Comparison of ENCODE assay signal across 14 mouse cellular contexts in genomic region chr15:67780856-67781255, GRCm38 (mm10).
A peak's percentile ranks its signal among the peaks of the same experiment; 100 is the strongest.
DNase-seq lines count a peak whose midpoint lies in the region; ATAC-seq and TF ChIP-seq lines count a peak whose summit lies in the region.
"Had no signal": no experiment of that assay in that cellular context is flagged by ENCODE, and none has a peak within 500 bp of the region (broad histone marks: within the 10 kb centered on the region; RNA-seq: fewer than 3 reads in every experiment).

No protein-coding gene starts in this region.

- no peaks in the 10 kb centered on the region for H3K36me3 ChIP-seq in kidney, embryonic 15.5 days
- H3K36me3 ChIP-seq in intestine, postnatal 0 days (ENCODE audit: control insufficient read depth, insufficient read depth), result no peaks in the 10 kb centered on the region
- H3K36me3 ChIP-seq: embryonic facial prominence, embryonic 10.5 days; forebrain, embryonic 12.5 days had no signal

- H3K4me1 ChIP-seq in kidney, embryonic 15.5 days, result no peaks in the 10 kb centered on the region
- H3K4me1 ChIP-seq in intestine, postnatal 0 days (replicated peaks; ENCODE audit: control insufficient read depth, insufficient read depth, low read length), result peaks cover 3% of the 10 kb centered on the region; the same call in 1 of the 2 replicates
- H3K4me1 ChIP-seq: embryonic facial prominence, embryonic 10.5 days; forebrain, embryonic 12.5 days; megakaryocyte, embryonic 14.5 days had no signal

- WGBS in kidney, embryonic 15.5 days, result 64% methylated on average over 2 of the region's 2 CpGs
- 27% methylated on average over 2 of the region's 2 CpGs for WGBS in intestine, postnatal 0 days

- no peak overlapping the region for H3K4me2 ChIP-seq in kidney, embryonic 15.5 days
- H3K4me2 ChIP-seq in intestine, postnatal 0 days (replicated peaks; ENCODE audit: low read depth), result no peak overlapping the region
- H3K4me2 ChIP-seq: forebrain, embryonic 12.5 days had no signal

- intact Hi-C loops in left cerebral cortex, postnatal 10 days (cut with DNase I), result loop anchor here (10.0 kb wide), 1 partner anchor 204 kb away; no protein-coding TSS in a partner anchor

- no peak for TF ChIP-seq CTCF in intestine, postnatal 0 days (IDR thresholded peaks at IDR 0.05; ENCODE audit: low read depth)

- H3K4me3 ChIP-seq in kidney, embryonic 15.5 days (replicated peaks), result no peak overlapping the region
- no peak overlapping the region for H3K4me3 ChIP-seq in intestine, postnatal 0 days (ENCODE audit: low read depth, low read length)
- H3K4me3 ChIP-seq: embryonic facial prominence, embryonic 10.5 days; forebrain, embryonic 12.5 days; megakaryocyte, embryonic 14.5 days had no signal

- ATAC-seq in kidney, embryonic 15.5 days (replicated peaks; ENCODE audit: low FRiP score), result peak; percentile 82
- ATAC-seq in intestine, postnatal 0 days, result peak; percentile 88
- ATAC-seq: hindbrain, postnatal 0 days had no signal

- no peak for DNase-seq in kidney, postnatal 10 days
- DNase-seq in 3T3-L1 (ENCODE audit: low read depth, low spot score), result peak; percentile 74
- peak; percentile 57 for DNase-seq in NIH3T3 (ENCODE audit: low read depth)
- no peak for DNase-seq in left cerebral cortex, postnatal 10 days (ENCODE audit: extremely low spot score in 1 of 2, low spot score in 2 of 2)
- no peak for DNase-seq in MN1 (ENCODE audit: low spot score)
- DNase-seq in cerebellum, adult 11 months, result no peak
- DNase-seq: cerebellum, adult 9-10 months; liver had no signal

- H3K9me3 ChIP-seq in kidney, embryonic 15.5 days (replicated peaks), result no peaks in the 10 kb centered on the region
- H3K9me3 ChIP-seq in intestine, postnatal 0 days (ENCODE audit: control insufficient read depth), result no peaks in the 10 kb centered on the region
- H3K9me3 ChIP-seq: embryonic facial prominence, embryonic 10.5 days; forebrain, embryonic 12.5 days; megakaryocyte, embryonic 14.5 days had no signal

- no peaks in the 10 kb centered on the region for H3K27me3 ChIP-seq in kidney, embryonic 15.5 days
- H3K27me3 ChIP-seq in intestine, postnatal 0 days (replicated peaks; ENCODE audit: control insufficient read depth, insufficient read depth, low read length), result no peaks in the 10 kb centered on the region
- H3K27me3 ChIP-seq: forebrain, embryonic 12.5 days; megakaryocyte, embryonic 14.5 days had no signal

- no peak overlapping the region for H3K27ac ChIP-seq in kidney, embryonic 15.5 days
- no peak overlapping the region for H3K27ac ChIP-seq in intestine, postnatal 0 days (ENCODE audit: low read depth, low read length)
- H3K27ac ChIP-seq: embryonic facial prominence, embryonic 10.5 days; forebrain, embryonic 12.5 days; hindbrain, postnatal 0 days had no signal

- H3K9ac ChIP-seq in kidney, embryonic 15.5 days, result no peak overlapping the region
- no peak overlapping the region for H3K9ac ChIP-seq in intestine, postnatal 0 days (ENCODE audit: low read depth, low read length)
- H3K9ac ChIP-seq: forebrain, embryonic 12.5 days had no signal

Comparison
In these comparisons a context has a peak if more than half of its experiments do, and no peak if none do; other contexts are left out.
1. DNase-seq: peak in 3T3-L1 (single experiment) and NIH3T3 (single experiment); none in kidney, postnatal 10 days (single experiment), left cerebral cortex, postnatal 10 days (0 of 2), MN1 (single experiment) and cerebellum, adult 11 months (single experiment).